Mouse (Mus musculus) olfactory bulb, adult 2 months (tissue): ENCODE results near the gene Tff3.

Source experiments
- CTCF ChIP-seq: fragments of 200-500 bp; IDR thresholded peaks from 2 replicates; pipeline ENCODE4 v1.5.1; 2012; ENCODE audit warnings: low read depth, mild to moderate bottlenecking, low read length, moderate library complexity; ENCODE audit not compliant: insufficient read depth
- POLR2A ChIP-seq: fragments of 200-500 bp; IDR thresholded peaks from 2 replicates; pipeline ENCODE4 v1.6.1; 2012; ENCODE audit warnings: mild to moderate bottlenecking, low read depth, low read length, moderate library complexity; ENCODE audit not compliant: insufficient read depth

DNA sequence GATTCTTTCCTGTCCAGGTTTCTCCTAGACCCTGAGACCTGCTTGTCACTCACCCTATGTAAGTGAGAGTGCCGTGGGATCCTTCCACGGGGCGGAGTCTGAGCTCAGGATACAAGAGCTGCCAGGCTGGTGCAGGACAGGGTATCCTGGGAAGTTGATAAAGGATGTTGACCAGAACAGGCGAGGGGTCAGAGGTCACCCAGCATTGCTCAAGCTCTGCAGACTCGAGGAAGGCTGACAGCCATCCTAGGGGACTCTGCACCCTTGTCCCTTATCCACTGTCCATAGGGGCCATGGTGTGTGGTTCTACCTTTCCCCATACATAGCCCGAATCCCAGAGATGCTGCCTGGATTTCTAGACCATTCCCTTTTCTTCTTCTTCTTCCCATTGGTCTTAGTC, 13.4 kb downstream of the Tff3 start:
- no peak for TF ChIP-seq CTCF
- TF ChIP-seq POLR2A, result no peak
